Mouse (Mus musculus) lung, embryonic 16.5 days (tissue): Measurements from ENCODE around the gene Fkbp7. TPM values are rescaled to one million over a fixed set of nuclear protein-coding genes. Genes with fewer than 3 reads are reported as not detected.

Source experiments
- ATAC-seq: fragments of 200-750 bp; cut with Nextera tagmentation; 2 replicates; pipeline ENCODE4 v1.8.0; 2017; ENCODE audit warnings: low read depth, mild to moderate bottlenecking, moderate library complexity
- H3K27ac ChIP-seq: fragments of 300-500 bp; sonication (generic); 2 replicates; pipeline ENCODE4 v1.5.1; 2014; ENCODE audit warnings: mild to moderate bottlenecking, control low read depth, low read length
- H3K27me3 ChIP-seq: fragments of 300-500 bp; sonication (generic); 2 replicates; pipeline ENCODE4 v1.6.1; 2014; ENCODE audit warnings: low read depth, low read length, mixed read lengths; ENCODE audit not compliant: control insufficient read depth, insufficient read depth
- H3K36me3 ChIP-seq: fragments of 300-500 bp; sonication (generic); 2 replicates; pipeline ENCODE4 v1.6.1; 2014; ENCODE audit warnings: low read length; ENCODE audit not compliant: control insufficient read depth, insufficient read depth
- H3K4me1 ChIP-seq: fragments of 300-500 bp; sonication (generic); replicated peaks from 2 replicates; pipeline ENCODE4 v1.6.1; 2014; ENCODE audit warnings: low read length, mixed read lengths; ENCODE audit not compliant: control insufficient read depth, insufficient read depth
- H3K4me2 ChIP-seq: fragments of 300-500 bp; sonication (generic); 2 replicates; pipeline ENCODE4 v1.6.1; 2014; ENCODE audit warnings: low read depth, low read length, control low read depth
- H3K4me3 ChIP-seq: fragments of 300-500 bp; sonication (generic); 2 replicates; pipeline ENCODE4 v1.5.1; 2014; ENCODE audit warnings: mild to moderate bottlenecking, low read length, control low read depth
- H3K9ac ChIP-seq: fragments of 300-500 bp; sonication (generic); 2 replicates; pipeline ENCODE4 v1.6.1; 2014; ENCODE audit warnings: low read length, control low read depth
- H3K9me3 ChIP-seq: fragments of 300-500 bp; sonication (generic); 2 replicates; pipeline ENCODE4 v1.6.1; 2016; ENCODE audit warnings: low read length; ENCODE audit not compliant: control insufficient read depth
- WGBS: fragments of 180-500 bp; shearing (Covaris S2); extraction: QIAGEN DNeasy Blood & Tissue Kit; methylation state at CpG from one replicate; pipeline ENCODE4 v1.1.7; 2014; 5-methylcytosine and 5-hydroxymethylcytosine counted together
- polyA plus RNA-seq: library from polyadenylated mRNA; unstranded; fragments of >200 nt; fragmentation: Nextera tagmentation; extraction: Ambion mirVana; gene quantifications from 2 replicates; pipeline ENCODE4 v1.2.1, GENCODE M21; 2015

Gene Fkbp7
- 73.5 and 79.7 TPM in 2 replicates for polyA plus RNA-seq

DNA sequence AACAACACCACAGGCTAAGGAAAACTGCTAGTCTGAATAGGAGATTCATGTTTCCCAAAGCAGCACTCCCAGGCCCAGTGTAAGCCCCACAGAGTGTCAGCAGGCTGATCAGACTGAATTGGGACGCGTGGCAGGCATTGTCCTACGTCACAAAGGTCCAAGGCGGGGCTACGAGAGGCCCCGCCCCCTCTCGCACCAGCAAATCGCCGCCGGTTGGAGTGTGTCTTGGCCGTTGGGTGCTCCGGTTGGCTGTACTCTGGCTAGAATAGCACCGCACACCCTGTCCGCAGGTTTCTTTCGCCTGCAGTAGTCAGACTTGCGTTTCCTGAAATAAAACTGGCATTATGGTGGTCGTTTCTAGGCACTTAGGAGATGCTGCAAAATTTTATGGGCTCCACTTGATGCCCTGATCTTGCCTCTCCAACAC, at the start of gene Fkbp7:
Gene Fkbp7, minus strand, starts transcription at position 151 of the 427 bp plus-strand sequence.
- Histone ChIP-seq H3K4me1 (peaks cover 27% of the 10 kb centered on the region), H3K27ac (peak within 1 kb of the TSS; percentile 78), H3K4me2 (peak within 1 kb of the TSS; percentile 72), H3K9me3 (no peaks in the 10 kb centered on the region), H3K9ac (peak within 1 kb of the TSS; percentile 79), H3K27me3 (no peaks in the 10 kb centered on the region), H3K4me3 (peak within 1 kb of the TSS; percentile 59), H3K36me3 (no peaks in the 10 kb centered on the region; the same call in 1 of the 2 replicates)
- ATAC-seq = peak; percentile 93
- WGBS = under 1% methylated on average over 17 of the region's 17 CpGs

DNA sequence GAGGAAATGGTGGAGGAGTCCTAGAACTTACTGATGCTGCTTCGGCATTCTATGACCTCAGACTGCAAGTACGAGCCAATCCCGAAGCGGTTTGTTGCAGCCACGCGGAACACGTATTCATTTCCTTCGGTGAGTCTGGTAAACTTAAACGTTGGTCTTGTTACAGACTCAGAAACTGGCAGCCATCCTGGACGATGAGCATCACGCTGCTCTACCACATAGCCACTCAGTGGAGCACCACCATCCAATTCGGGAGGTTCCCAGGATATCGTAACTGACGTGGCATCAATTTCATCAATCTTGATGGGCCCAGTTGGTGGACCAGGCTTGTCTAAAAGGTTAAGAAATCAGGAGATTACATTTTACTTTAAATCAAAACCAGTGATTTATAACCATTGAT, 46.7 kb upstream of the Fkbp7 start:
- no peaks in the 10 kb centered on the region; the same call in 1 of the 2 replicates for H3K9me3 ChIP-seq
- no peak overlapping the region for H3K4me3 ChIP-seq
- WGBS = 95% methylated on average over 14 of the region's 14 CpGs
- H3K9ac ChIP-seq = no peak overlapping the region
- no peaks in the 10 kb centered on the region for H3K27me3 ChIP-seq
- H3K27ac ChIP-seq = no peak overlapping the region
- H3K4me2 ChIP-seq = no peak overlapping the region
- no peaks in the 10 kb centered on the region for H3K4me1 ChIP-seq
- no peak for ATAC-seq
- H3K36me3 ChIP-seq = no peaks in the 10 kb centered on the region

DNA sequence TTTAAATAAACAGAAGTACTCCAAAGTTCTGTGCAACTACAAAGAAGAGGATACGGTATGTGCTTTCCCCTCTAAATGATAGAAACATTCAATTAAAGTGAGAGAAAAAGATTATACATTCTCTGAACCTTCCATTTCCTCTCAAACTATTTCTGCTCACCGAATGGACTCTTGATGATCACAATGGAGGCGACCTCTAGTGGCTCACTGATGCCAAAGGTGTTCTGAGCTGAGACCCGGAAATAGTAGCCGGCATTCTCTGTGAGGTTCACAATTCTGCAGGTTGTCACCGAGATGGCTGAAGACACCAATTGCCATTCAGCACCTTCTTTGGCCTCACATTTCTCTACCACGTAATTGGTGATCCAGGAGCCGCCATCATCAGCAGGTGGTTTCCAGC, 42.1 kb upstream of the Fkbp7 start:
- WGBS = 64% methylated on average over 8 of the region's 8 CpGs
- no peak overlapping the region for H3K27ac ChIP-seq
- no peaks in the 10 kb centered on the region for H3K27me3 ChIP-seq
- ATAC-seq = no peak
- H3K4me3 ChIP-seq = no peak overlapping the region
- no peaks in the 10 kb centered on the region for H3K4me1 ChIP-seq
- H3K4me2 ChIP-seq = no peak overlapping the region
- H3K36me3 ChIP-seq = peaks cover 7% of the 10 kb centered on the region
- peaks cover 20% of the 10 kb centered on the region for H3K9me3 ChIP-seq
- no peak overlapping the region for H3K9ac ChIP-seq

DNA sequence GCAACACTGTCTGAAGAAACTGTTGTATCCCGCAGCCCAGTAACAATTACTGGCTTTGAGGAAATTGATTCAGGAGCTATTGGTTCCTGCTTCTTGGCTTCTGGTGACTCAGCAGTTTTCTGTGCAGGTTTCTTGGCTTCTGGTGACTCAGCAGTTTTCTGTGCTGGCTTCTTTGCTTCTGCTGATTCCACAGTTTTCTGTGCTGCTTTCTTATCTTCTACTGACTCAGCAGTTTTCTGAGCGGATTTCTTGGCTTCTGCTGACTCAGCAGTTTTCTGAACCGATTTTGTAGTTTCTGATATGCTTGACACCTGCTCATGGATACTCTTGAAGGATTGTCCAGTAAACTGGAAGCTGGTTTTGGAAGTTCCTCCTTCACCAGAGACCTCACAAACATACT, 35.6 kb upstream of the Fkbp7 start:
- H3K36me3 ChIP-seq = peaks cover 11% of the 10 kb centered on the region
- no peak overlapping the region for H3K4me3 ChIP-seq
- H3K4me2 ChIP-seq = no peak overlapping the region
- WGBS = 86% methylated on average over 3 of the region's 3 CpGs
- H3K4me1 ChIP-seq = no peaks in the 10 kb centered on the region
- H3K9me3 ChIP-seq = peaks cover 29% of the 10 kb centered on the region
- H3K27me3 ChIP-seq = no peaks in the 10 kb centered on the region
- H3K27ac ChIP-seq = no peak overlapping the region
- no peak overlapping the region for H3K9ac ChIP-seq
- ATAC-seq = no peak

DNA sequence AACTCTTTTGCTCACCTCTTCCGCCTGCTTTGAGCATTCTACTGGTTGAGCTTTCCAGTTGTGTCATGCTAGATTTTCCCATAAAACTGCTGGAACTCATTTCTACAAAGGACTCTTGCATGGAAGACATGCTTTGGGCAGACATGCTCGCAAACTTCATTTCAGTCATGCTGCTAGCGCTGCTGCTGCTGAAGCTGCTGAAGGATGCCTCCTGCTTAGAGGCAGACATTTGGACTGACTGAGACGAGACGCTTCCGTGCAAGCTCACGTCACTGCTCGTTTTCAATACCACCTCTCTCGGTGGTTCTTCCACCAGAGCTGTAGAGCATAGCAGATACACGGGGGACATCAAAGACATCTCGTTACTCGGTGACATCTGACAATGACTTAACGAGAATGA, 32.7 kb upstream of the Fkbp7 start:
- H3K27me3 ChIP-seq = no peaks in the 10 kb centered on the region
- H3K36me3 ChIP-seq = peaks cover 11% of the 10 kb centered on the region
- no peaks in the 10 kb centered on the region for H3K4me1 ChIP-seq
- ATAC-seq = no peak
- no peak overlapping the region for H3K27ac ChIP-seq
- H3K9me3 ChIP-seq = peaks cover 11% of the 10 kb centered on the region
- no peak overlapping the region for H3K9ac ChIP-seq
- H3K4me3 ChIP-seq = no peak overlapping the region
- no peak overlapping the region for H3K4me2 ChIP-seq
- WGBS = 84% methylated on average over 13 of the region's 13 CpGs

DNA sequence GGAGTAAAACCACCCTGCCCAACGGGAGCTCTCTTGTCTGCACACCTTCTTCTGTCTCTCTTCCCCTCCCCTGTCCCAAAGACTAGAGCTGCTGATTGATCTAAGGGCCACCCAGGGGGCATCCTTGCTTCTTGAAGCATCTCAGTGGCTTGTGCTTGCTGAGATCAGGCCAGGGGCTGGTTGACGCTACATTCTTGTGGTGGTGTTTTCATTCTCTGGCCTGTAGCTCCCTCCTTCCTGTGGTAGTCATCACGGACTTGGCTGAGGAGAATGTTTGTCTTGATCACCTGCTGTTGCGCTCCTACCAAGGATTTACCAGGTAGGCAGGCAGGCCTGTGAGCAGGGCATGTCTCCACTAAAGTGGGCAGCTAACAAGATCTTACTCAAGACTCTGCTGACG, 29.8 kb upstream of the Fkbp7 start:
- no peak for ATAC-seq
- Histone ChIP-seq H3K4me2 (no peak overlapping the region), H3K27me3 (no peaks in the 10 kb centered on the region), H3K9ac (no peak overlapping the region), H3K27ac (no peak overlapping the region), H3K4me1 (no peaks in the 10 kb centered on the region), H3K9me3 (no peaks in the 10 kb centered on the region), H3K4me3 (no peak overlapping the region), H3K36me3 (peaks cover 2% of the 10 kb centered on the region; the same call in 1 of the 2 replicates)
- 70% methylated on average over 5 of the region's 5 CpGs for WGBS

DNA sequence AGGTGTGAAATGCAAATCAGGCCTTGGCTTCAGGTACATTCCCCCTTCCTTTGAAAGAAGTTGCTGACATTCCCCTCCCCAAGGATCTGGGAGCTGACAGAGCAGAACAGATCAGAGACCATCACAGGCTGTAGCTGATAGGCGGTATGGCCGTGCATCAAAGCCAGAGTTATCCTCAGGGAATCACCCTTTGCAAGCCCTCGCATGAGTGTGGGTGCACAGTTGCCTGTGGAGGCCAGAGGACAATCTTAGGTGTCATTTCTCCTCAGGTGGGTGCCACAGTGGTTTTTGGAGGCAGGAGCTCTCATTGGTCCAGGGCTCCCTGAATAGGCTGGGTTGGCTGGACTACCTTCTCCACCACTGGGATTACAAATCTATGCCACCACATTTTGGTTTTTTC, 29.3 kb upstream of the Fkbp7 start:
- H3K27me3 ChIP-seq = no peaks in the 10 kb centered on the region

DNA sequence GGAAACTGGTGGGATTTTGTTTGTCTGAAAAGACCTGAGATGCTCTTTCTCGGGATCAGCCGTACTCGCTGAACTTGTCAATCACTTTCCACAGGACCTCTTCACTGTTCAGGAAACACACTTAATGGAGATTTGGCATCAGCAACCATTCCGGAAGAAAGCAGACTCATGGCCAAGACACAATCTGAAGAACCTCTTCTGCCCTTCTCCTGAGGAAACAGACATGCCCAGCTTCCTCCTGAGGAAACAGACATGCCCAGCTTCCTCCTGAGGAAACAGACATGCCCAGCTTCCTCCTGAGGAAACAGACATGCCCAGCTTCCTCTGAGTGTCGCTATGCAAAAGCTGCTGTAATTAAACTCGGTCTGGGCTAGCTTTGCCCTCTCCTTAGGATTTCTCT, 22.4 kb upstream of the Fkbp7 start:
- Histone ChIP-seq H3K4me1 (no peaks in the 10 kb centered on the region), H3K4me2 (no peak overlapping the region), H3K36me3 (peaks cover 9% of the 10 kb centered on the region), H3K9me3 (no peaks in the 10 kb centered on the region), H3K27ac (no peak overlapping the region), H3K9ac (no peak overlapping the region), H3K4me3 (no peak overlapping the region), H3K27me3 (no peaks in the 10 kb centered on the region)
- 62% methylated on average over 6 of the region's 6 CpGs for WGBS
- ATAC-seq = peak; percentile 34; the same call in 1 of the 2 replicates

More for the DNA sequence above, 29.3 kb upstream of the Fkbp7 start:
- WGBS = 85% methylated on average over 3 of the region's 3 CpGs
- Histone ChIP-seq H3K36me3 (peaks cover 2% of the 10 kb centered on the region; the same call in 1 of the 2 replicates), H3K9me3 (no peaks in the 10 kb centered on the region), H3K4me2 (no peak overlapping the region), H3K9ac (no peak overlapping the region), H3K4me1 (no peaks in the 10 kb centered on the region), H3K27ac (no peak overlapping the region), H3K4me3 (no peak overlapping the region)
- ATAC-seq = no peak

DNA sequence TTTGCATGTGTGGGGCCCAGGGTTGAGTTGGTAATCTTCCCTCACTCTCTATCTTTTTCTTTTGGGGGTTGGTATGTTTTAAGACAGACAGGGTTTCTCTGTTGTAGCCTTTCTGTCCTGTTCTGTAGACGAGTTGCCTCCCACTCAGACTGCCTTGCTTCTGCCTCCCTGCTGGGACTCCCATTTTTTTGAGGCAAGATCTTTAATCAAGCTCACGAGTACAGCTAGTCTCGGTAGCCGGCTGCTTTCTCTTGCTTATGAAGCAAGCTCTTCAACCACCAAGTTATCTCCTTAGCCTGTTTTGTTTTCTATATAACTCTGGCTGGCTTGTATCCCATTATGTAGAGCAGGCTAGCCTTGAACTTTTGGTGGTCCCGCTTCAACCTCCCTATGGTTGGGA, 20.8 kb upstream of the Fkbp7 start:
- Histone ChIP-seq H3K27ac (no peak overlapping the region), H3K4me2 (no peak overlapping the region), H3K4me3 (no peak overlapping the region), H3K36me3 (peaks cover 10% of the 10 kb centered on the region), H3K9ac (no peak overlapping the region), H3K27me3 (no peaks in the 10 kb centered on the region), H3K4me1 (no peaks in the 10 kb centered on the region), H3K9me3 (no peaks in the 10 kb centered on the region)
- no peak for ATAC-seq
- 88% methylated on average over 5 of the region's 5 CpGs for WGBS
